Mouse (Mus musculus) kidney, adult 10 weeks (tissue): ENCODE data around the gene Lin7c. TPM values are rescaled to one million over a fixed set of nuclear protein-coding genes. Genes with fewer than 3 reads are reported as not detected.

Source experiments
- polyA plus RNA-seq: library from polyadenylated mRNA; stranded (reverse); fragments of 350-450 nt; fragmentation: Illumina TruSeq; extraction: RNeasy Lipid Tissue Mini Kit (QIAGEN cat#74804); gene quantifications from one replicate; pipeline ENCODE4 v1.2.3, GENCODE M21; 2014; ENCODE audit warnings: low read depth, low replicate concordance

The Lin7c gene
- 151 TPM for polyA plus RNA-seq

DNA sequence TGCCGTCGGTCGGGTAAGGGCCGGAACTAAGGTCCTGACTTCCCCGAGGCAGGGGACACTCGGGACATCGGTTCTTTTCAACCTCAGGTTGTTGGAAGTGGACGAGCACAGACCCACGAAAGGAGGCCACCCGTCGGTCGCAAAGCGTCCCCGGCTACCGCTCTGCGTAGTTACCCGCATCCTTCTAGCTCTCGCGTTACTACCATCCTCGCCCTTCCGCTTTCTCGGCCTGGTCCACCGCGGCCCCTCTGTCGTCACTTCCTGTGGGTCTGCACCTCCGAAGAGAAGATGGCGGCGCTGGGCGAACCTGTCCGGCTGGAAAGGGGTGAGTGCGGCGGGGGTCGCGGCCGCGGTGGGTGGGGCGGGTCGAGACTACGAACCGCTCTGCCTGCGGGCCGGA, at the start of gene Lin7c:
Lin7c (plus strand) TSS at position 257 of the 400 bp plus-strand sequence.

DNA sequence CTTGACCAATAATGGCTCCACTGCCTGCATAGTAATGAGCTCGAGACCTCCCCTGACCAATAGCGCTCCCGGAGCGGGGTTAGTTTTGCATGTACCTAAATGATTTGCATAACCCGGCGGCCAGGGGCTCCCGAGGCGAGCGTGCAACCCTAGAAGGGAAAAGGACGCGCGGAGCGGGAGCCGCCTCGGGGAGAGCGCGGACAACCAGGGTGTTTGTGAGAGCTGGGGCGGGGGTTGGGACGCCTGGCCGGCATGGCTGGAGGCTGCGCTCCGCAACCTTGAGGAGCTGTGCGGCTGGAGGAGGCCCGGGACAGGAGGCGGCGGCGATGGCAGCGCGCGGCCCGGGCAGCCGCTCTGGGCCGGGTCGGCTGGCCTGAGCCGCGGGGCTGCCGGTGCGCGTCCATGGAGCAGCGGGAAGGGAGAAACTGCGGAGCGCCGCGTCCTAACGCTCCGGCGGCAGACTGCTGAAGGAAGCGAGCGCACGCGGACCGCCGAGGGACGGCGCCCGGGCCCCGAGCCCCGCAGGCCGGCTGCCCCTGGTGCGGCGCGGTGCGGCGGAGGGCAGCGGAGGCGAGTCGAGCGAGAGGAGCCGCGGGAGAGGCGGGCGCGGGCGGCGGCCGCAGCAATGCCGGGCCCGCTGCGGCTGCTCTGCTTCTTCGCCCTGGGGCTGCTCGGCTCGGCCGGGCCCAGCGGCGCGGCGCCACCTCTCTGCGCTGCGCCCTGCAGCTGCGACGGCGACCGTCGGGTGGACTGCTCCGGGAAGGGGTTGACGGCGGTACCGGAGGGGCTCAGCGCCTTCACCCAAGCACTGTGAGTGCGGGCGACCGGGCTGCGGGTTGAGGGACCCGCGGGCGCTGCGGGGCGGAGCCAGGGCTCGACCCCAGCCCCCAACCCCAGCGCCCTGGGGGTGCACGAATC, 27.1 kb downstream of the Lin7c start, which contains the start of gene Lgr4:
Lgr4 (plus strand) TSS at position 152 of the 918 bp plus-strand sequence.

Other genes starting within 250 kb of the Lin7c start
- 6.4 TPM for gene Bdnf, start 216.2 kb upstream of the Lin7c start, polyA plus RNA-seq
- gene Lgr4, start 26.8 kb downstream of the Lin7c start, polyA plus RNA-seq, result 233 TPM
- 22.2 TPM for gene Ccdc34, start 127.0 kb downstream of the Lin7c start, polyA plus RNA-seq